Mouse (Mus musculus): ENCODE data around the gene Zfp953. TPM values are rescaled to one million over a fixed set of nuclear protein-coding genes. Genes with fewer than 3 reads are reported as not detected.

Gene Zfp953
- polyA plus RNA-seq, 1 experiment, result 0.48 TPM

GRCm38 (mm10) chr13:67305822-67306672 lies 54.4 kb downstream of the Zfp953 start, which contains the start of gene Zfp457:
Gene Zfp457, minus strand, starts transcription at chr13:67306485.
- TF ChIP-seq POLR2A (IDR thresholded peaks at IDR 0.05; ENCODE audit: extremely low read depth, insufficient read depth, low read length) (peak; percentile 89), CTCF (IDR thresholded peaks at IDR 0.05; ENCODE audit: extremely low read depth, insufficient read depth, low read length) (no peak)
- no peaks in the 10 kb centered on the region for H3K4me1 ChIP-seq (ENCODE audit: control insufficient read depth, insufficient read depth, low read length)
- H3K4me3 ChIP-seq (ENCODE audit: insufficient read depth, low read length), result peak within 1 kb of the TSS; percentile 95
- H3K27ac ChIP-seq (ENCODE audit: insufficient read depth, low read length), result peak within 1 kb of the TSS; percentile 79

Other genes with a start within 250 kb of the Zfp953 start
- 0.19 TPM in 2 replicates for gene Rslcan18, start 244.3 kb downstream of the Zfp953 start, polyA plus RNA-seq (2012; rRNA removed)
- 3.2 and 3.6 TPM in 2 replicates for gene Zfp759, start 238.9 kb downstream of the Zfp953 start, polyA plus RNA-seq (2012; rRNA removed)
- gene Rsl1, start 187.4 kb downstream of the Zfp953 start, polyA plus RNA-seq (2012; rRNA removed), result 3.8 and 4.1 TPM in 2 replicates
- gene Zfp455, start 166.1 kb downstream of the Zfp953 start, polyA plus RNA-seq (2012; rRNA removed), result 1.4 and 1.5 TPM in 2 replicates
- 3.8 and 4.2 TPM in 2 replicates for gene Zfp458, start 82.1 kb downstream of the Zfp953 start, polyA plus RNA-seq (2012; rRNA removed)
- 2.7 and 3.4 TPM in 2 replicates for gene Zfp457, start 54.1 kb downstream of the Zfp953 start, polyA plus RNA-seq (2012; rRNA removed)
- 2.3 and 2.6 TPM in 2 replicates for gene Zfp595, start 28.0 kb downstream of the Zfp953 start, polyA plus RNA-seq (2012; rRNA removed)
- gene Gm28044, start 69 bp downstream of the Zfp953 start, polyA plus RNA-seq (2012; rRNA removed), result not detected in 2 replicates
- gene Gm28041, start 15.1 kb upstream of the Zfp953 start, polyA plus RNA-seq (2012; rRNA removed), result 0.15 and 0.44 TPM in 2 replicates
- 0.52 and 0.61 TPM in 2 replicates for gene Zfp456, start 15.2 kb upstream of the Zfp953 start, polyA plus RNA-seq (2012; rRNA removed)
- 3.9 and 4.6 TPM in 2 replicates for gene Zfp429, start 39.2 kb upstream of the Zfp953 start, polyA plus RNA-seq (2012; rRNA removed)
- 3.8 and 4.5 TPM in 2 replicates for gene Zfp459, start 60.8 kb upstream of the Zfp953 start, polyA plus RNA-seq (2012; rRNA removed)
- gene Zfp874a, start 91.0 kb upstream of the Zfp953 start, polyA plus RNA-seq (2012; rRNA removed), result 9.1 TPM in 2 replicates
- gene Zfp874b, start 123.7 kb upstream of the Zfp953 start, polyA plus RNA-seq (2012; rRNA removed), result 10.0 and 11.5 TPM in 2 replicates
- gene Zfp58, start 139.9 kb upstream of the Zfp953 start, polyA plus RNA-seq (2012; rRNA removed), result 5.6 and 5.7 TPM in 2 replicates
- 0.15 TPM in 1 of 2 replicates, not detected in the other for gene Gm26965, start 165.5 kb upstream of the Zfp953 start, polyA plus RNA-seq (2012; rRNA removed)
- 27.9 and 29.4 TPM in 2 replicates for gene Zfp87, start 165.6 kb upstream of the Zfp953 start, polyA plus RNA-seq (2012; rRNA removed)
- 5.0 and 5.2 TPM in 2 replicates for gene Zfp748, start 193.2 kb upstream of the Zfp953 start, polyA plus RNA-seq (2012; rRNA removed)
- gene Zfp729b, start 249.1 kb upstream of the Zfp953 start, polyA plus RNA-seq (2012; rRNA removed), result 3.4 and 3.5 TPM in 2 replicates

All from cortical plate, adult 2 months (tissue).